Mouse (Mus musculus): ENCODE data around the gene Cep95.

GRCm38 (mm10) chr11:106742388-106742841 lies 46.6 kb upstream of the Cep95 start:
- TF ChIP-seq CTCF (IDR thresholded peaks at IDR 0.05; ENCODE audit: low read depth, low read length), result no peak
- no peak for TF ChIP-seq POLR2A (IDR thresholded peaks at IDR 0.05; ENCODE audit: extremely low read depth, insufficient read depth, low read length)
